Mouse (Mus musculus) megakaryocyte, embryonic 14.5 days (primary cell): ENCODE measurements around the gene Vpreb1. TPM values are rescaled to one million over a fixed set of nuclear protein-coding genes. Genes with fewer than 3 reads are reported as not detected.

Experiments
- H3K27me3 ChIP-seq: replicated peaks from 2 replicates; pipeline ENCODE3; 2012; ENCODE audit warnings: inconsistent platforms
- H3K36me3 ChIP-seq: replicated peaks from 2 replicates; pipeline ENCODE3; 2012; ENCODE audit warnings: low read length, inconsistent platforms, mixed read lengths
- H3K4me1 ChIP-seq: 2 replicates; pipeline ENCODE4 v1.6.1; 2012; ENCODE audit warnings: inconsistent platforms
- H3K4me3 ChIP-seq: replicated peaks from 2 replicates; pipeline ENCODE3; 2012; ENCODE audit warnings: moderate library complexity, mild to moderate bottlenecking, inconsistent platforms
- H3K9me3 ChIP-seq: 2 replicates; pipeline ENCODE4 v1.6.1; 2012; ENCODE audit warnings: inconsistent platforms
- FLI1 ChIP-seq: IDR thresholded peaks from 2 replicates; pipeline ENCODE4 v1.6.1; 2012; ENCODE audit warnings: low read length, inconsistent platforms, mixed read lengths
- GATA1 ChIP-seq: IDR thresholded peaks from 3 replicates; pipeline ENCODE4 v1.6.1; 2012; ENCODE audit warnings: mixed read lengths, low read length, inconsistent platforms, borderline replicate concordance
- polyA plus RNA-seq: library from polyadenylated mRNA; stranded (reverse); fragments of >175 nt; gene quantifications from 2 replicates; pipeline ENCODE4 v1.2.3, GENCODE M21; 2012; ENCODE audit warnings: low replicate concordance; ENCODE audit not compliant: insufficient read depth

Gene Vpreb1
- polyA plus RNA-seq, 1 experiment = not detected

GRCm38 (mm10) chr16:16855541-16855940, 15.1 kb downstream of the Vpreb1 start:
- Histone ChIP-seq H3K27me3 (no peaks in the 10 kb centered on the region), H3K36me3 (no peaks in the 10 kb centered on the region), H3K9me3 (no peaks in the 10 kb centered on the region), H3K4me3 (no peak overlapping the region), H3K4me1 (peaks cover 25% of the 10 kb centered on the region)
- TF ChIP-seq GATA1 (no peak), FLI1 (no peak)

- no peaks in the 10 kb centered on the region for H3K27me3 ChIP-seq
Observed at GRCm38 (mm10) chr16:16854836-16855235, 15.8 kb downstream of the Vpreb1 start.

GRCm38 (mm10) chr16:16852411-16852810, 18.2 kb downstream of the Vpreb1 start:
- TF ChIP-seq FLI1 (no peak), GATA1 (no peak)
- H3K9me3 ChIP-seq = 0 out of 2 replicates have a peak, but pooled peaks cover 3% of the 10 kb centered on the region
- H3K36me3 ChIP-seq = no peaks in the 10 kb centered on the region
- no peaks in the 10 kb centered on the region for H3K27me3 ChIP-seq
- peaks cover 16% of the 10 kb centered on the region for H3K4me1 ChIP-seq
- no peak overlapping the region for H3K4me3 ChIP-seq

More at GRCm38 (mm10) chr16:16854836-16855235, 15.8 kb downstream of the Vpreb1 start:
- TF ChIP-seq GATA1 = no peak
- TF ChIP-seq FLI1 = no peak
- peaks cover 25% of the 10 kb centered on the region for H3K4me1 ChIP-seq
- H3K4me3 ChIP-seq = no peak overlapping the region
- H3K36me3 ChIP-seq = no peaks in the 10 kb centered on the region
- H3K9me3 ChIP-seq = no peaks in the 10 kb centered on the region

GRCm38 (mm10) chr16:16849196-16849595, 21.4 kb downstream of the Vpreb1 start:
- Histone ChIP-seq H3K36me3 (no peaks in the 10 kb centered on the region), H3K4me1 (peaks cover 3% of the 10 kb centered on the region; the same call in 1 of the 2 replicates), H3K4me3 (no peak overlapping the region), H3K27me3 (no peaks in the 10 kb centered on the region), H3K9me3 (0 out of 2 replicates have a peak, but pooled peaks cover 3% of the 10 kb centered on the region)
- TF ChIP-seq FLI1 (no peak), GATA1 (no peak)

- Histone ChIP-seq H3K9me3 (no peaks in the 10 kb centered on the region; the same call in 1 of the 2 replicates), H3K27me3 (peaks cover 6% of the 10 kb centered on the region), H3K4me3 (no peak overlapping the region), H3K36me3 (no peaks in the 10 kb centered on the region), H3K4me1 (peaks cover 9% of the 10 kb centered on the region)
- TF ChIP-seq GATA1 = no peak
- no peak for TF ChIP-seq FLI1
Observed at GRCm38 (mm10) chr16:16829671-16830070, 41.0 kb downstream of the Vpreb1 start.

GRCm38 (mm10) chr16:16828757-16829615, 41.7 kb downstream of the Vpreb1 start, which contains the start of gene Spag6l:
Gene Spag6l, minus strand, starts transcription at chr16:16829456.
- Histone ChIP-seq H3K4me1 (peaks cover 9% of the 10 kb centered on the region), H3K9me3 (no peaks in the 10 kb centered on the region; the same call in 1 of the 2 replicates), H3K36me3 (no peaks in the 10 kb centered on the region), H3K4me3 (peak within 1 kb of the TSS; percentile 93), H3K27me3 (peaks cover 6% of the 10 kb centered on the region)
- no peak for TF ChIP-seq FLI1
- TF ChIP-seq GATA1 = no peak

GRCm38 (mm10) chr16:16826223-16826622, 44.4 kb downstream of the Vpreb1 start:
- no peaks in the 10 kb centered on the region; the same call in 1 of the 2 replicates for H3K9me3 ChIP-seq
- no peaks in the 10 kb centered on the region for H3K36me3 ChIP-seq
- no peak for TF ChIP-seq FLI1
- no peak for TF ChIP-seq GATA1
- H3K4me3 ChIP-seq = no peak overlapping the region
- peaks cover 6% of the 10 kb centered on the region for H3K27me3 ChIP-seq
- H3K4me1 ChIP-seq = peaks cover 9% of the 10 kb centered on the region

GRCm38 (mm10) chr16:16825476-16825875, 45.2 kb downstream of the Vpreb1 start:
- Histone ChIP-seq H3K27me3 (peaks cover 6% of the 10 kb centered on the region), H3K4me3 (no peak overlapping the region), H3K9me3 (no peaks in the 10 kb centered on the region; the same call in 1 of the 2 replicates), H3K4me1 (peaks cover 9% of the 10 kb centered on the region), H3K36me3 (no peaks in the 10 kb centered on the region)
- TF ChIP-seq GATA1 (no peak), FLI1 (no peak)

Other genes starting within 250 kb of the Vpreb1 start
- gene Olfr19, start 194.4 kb downstream of the Vpreb1 start, polyA plus RNA-seq = not detected in 2 replicates
- gene Spag6l, start 41.4 kb downstream of the Vpreb1 start, polyA plus RNA-seq = 0.04 TPM in 1 of 2 replicates, not detected in the other
- not detected in 2 replicates for gene Igll1, start 6.9 kb downstream of the Vpreb1 start, polyA plus RNA-seq
- 11.5 and 26.0 TPM in 2 replicates for gene Top3b, start 107 bp downstream of the Vpreb1 start, polyA plus RNA-seq
- gene Ppm1f, start 25.6 kb upstream of the Vpreb1 start, polyA plus RNA-seq = 0.78 TPM in 1 of 2 replicates, not detected in the other
- gene Mapk1, start 112.5 kb upstream of the Vpreb1 start, polyA plus RNA-seq = 17.1 and 17.7 TPM in 2 replicates
- 0.18 TPM in 1 of 2 replicates, not detected in the other for gene Ypel1, start 198.9 kb upstream of the Vpreb1 start, polyA plus RNA-seq
- gene Ppil2, start 240.4 kb upstream of the Vpreb1 start, polyA plus RNA-seq = 65.8 and 76.6 TPM in 2 replicates